Mouse (Mus musculus) retina, postnatal 7 days (tissue): Measurements from ENCODE around the gene Sema5a.

Experiments used
- DNase-seq: peaks from one replicate; pipeline ENCODE4 v3.0.0-alpha.2; 2012; ENCODE audit warnings: low read depth, low spot score

Gene Sema5a

GRCm38 (mm10) chr15:32626031-32626430 lies 381.4 kb downstream of the Sema5a start:
- DNase-seq, result no peak

- DNase-seq, result no peak
Observed at GRCm38 (mm10) chr15:32633713-32634112, 389.1 kb downstream of the Sema5a start.

GRCm38 (mm10) chr15:32637879-32638278 lies 393.3 kb downstream of the Sema5a start:
- no peak for DNase-seq

GRCm38 (mm10) chr15:32647061-32647687 lies 402.6 kb downstream of the Sema5a start:
- DNase-seq, result no peak

GRCm38 (mm10) chr15:32654046-32654445 lies 409.4 kb downstream of the Sema5a start:
- DNase-seq, result no peak

- DNase-seq, result no peak
Observed at GRCm38 (mm10) chr15:32656017-32656416, 411.4 kb downstream of the Sema5a start.

GRCm38 (mm10) chr15:32676446-32676845 lies 431.8 kb downstream of the Sema5a start:
- DNase-seq, result no peak

GRCm38 (mm10) chr15:32685152-32685551 lies 440.5 kb downstream of the Sema5a start:
- DNase-seq, result no peak

- DNase-seq, result no peak
Observed at GRCm38 (mm10) chr15:32691021-32691420, 446.4 kb downstream of the Sema5a start.

GRCm38 (mm10) chr15:32693006-32693405 lies 448.4 kb downstream of the Sema5a start:
- no peak for DNase-seq

GRCm38 (mm10) chr15:32717298-32717985 lies 472.8 kb downstream of the Sema5a start:
- no peak for DNase-seq

- DNase-seq, result peak; percentile 35
Observed at GRCm38 (mm10) chr15:32718293-32718963, 473.8 kb downstream of the Sema5a start.

GRCm38 (mm10) chr15:32718964-32719311 lies 474.3 kb downstream of the Sema5a start:
- DNase-seq, result no peak

GRCm38 (mm10) chr15:32730839-32731238 lies 486.2 kb downstream of the Sema5a start:
- DNase-seq, result peak; percentile 4
